Mouse (Mus musculus) brain, embryonic 14.5 days (tissue): ENCODE data around the gene Igf2r. TPM values are rescaled to one million over a fixed set of nuclear protein-coding genes. Genes with fewer than 3 reads are reported as not detected.

Source experiments
- DNase-seq: peaks from one replicate; pipeline ENCODE4 v3.0.0-alpha.2; 2011; ENCODE audit warnings: low read depth
- CTCF ChIP-seq: fragments of 200-500 bp; IDR thresholded peaks from 2 replicates; pipeline ENCODE4 v1.5.1; 2012; ENCODE audit warnings: inconsistent platforms, mild to moderate bottlenecking, moderate library complexity, borderline replicate concordance; ENCODE audit not compliant: insufficient read depth, insufficient read length; ENCODE audit errors: extremely low read depth
- POLR2A ChIP-seq: fragments of 200-500 bp; IDR thresholded peaks from 2 replicates; pipeline ENCODE4 v1.6.1; 2012; ENCODE audit warnings: mild to moderate bottlenecking, inconsistent platforms, borderline replicate concordance; ENCODE audit not compliant: poor library complexity, insufficient read depth, insufficient read length, severe bottlenecking; ENCODE audit errors: extremely low read depth
- polyA plus RNA-seq: library from polyadenylated mRNA; depleted of rRNA; stranded (reverse); fragments of >200 nt; gene quantifications from 2 replicates; pipeline ENCODE4 v1.2.3, GENCODE M21; 2012

Gene Igf2r
- polyA plus RNA-seq, 1 experiment, result 24.5 TPM

DNA sequence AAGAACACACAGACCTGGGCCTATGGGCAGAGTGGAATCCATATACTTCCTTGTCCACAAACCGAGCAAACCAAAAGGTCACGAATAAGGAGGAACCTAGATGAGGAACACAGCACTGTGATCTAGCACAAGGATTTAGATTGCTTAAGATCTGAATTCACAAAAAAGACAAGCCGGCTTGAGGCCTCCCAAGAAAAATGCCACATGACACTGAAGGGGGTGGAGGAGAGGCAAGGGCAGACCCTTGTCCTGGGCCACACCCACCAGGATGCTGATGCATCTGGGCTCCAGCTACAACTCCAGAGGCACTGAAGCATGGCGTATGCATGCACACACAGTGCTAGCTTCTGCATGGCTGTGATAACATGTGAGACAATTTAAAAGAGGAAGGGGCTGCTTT, 14.3 kb downstream of the Igf2r start:
- no peak for TF ChIP-seq POLR2A
- TF ChIP-seq CTCF, result no peak
- no peak for DNase-seq

DNA sequence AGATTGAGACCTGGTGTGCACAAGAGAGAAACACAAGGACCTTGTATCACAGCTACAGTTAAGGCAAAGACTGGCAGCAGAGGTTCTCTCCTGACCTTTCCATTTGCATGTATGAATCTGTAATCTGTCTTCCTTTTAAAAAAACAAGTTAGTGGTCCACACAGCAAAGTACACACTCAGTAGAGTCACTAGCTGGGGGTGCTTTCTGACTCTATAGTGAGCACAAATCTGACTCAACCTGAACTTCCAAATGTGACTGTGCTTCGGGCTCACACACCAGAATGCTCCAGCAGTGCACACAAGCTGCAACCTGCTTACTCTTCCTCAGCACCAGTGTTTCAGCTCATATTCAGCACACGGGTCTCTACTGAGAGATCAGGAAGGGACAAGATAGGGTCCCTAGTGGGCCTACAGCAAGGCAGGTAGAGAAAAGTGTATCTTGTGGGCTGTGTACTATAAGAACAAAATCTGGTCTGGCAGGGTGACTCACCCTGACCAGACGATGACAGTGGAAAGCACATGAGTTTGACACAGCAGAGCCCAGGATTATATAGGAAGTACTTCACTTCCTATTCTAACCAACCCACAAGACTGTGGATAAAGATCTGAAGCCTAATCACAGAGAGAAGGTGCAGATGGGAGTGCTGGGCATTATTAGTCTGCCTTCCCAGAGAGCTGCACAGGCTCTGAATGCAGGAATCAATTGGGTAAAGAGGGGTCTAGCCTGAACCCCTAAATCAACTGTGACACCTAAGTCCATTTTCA, 15.0 kb downstream of the Igf2r start:
- DNase-seq, result no peak
- no peak for TF ChIP-seq CTCF
- no peak for TF ChIP-seq POLR2A

DNA sequence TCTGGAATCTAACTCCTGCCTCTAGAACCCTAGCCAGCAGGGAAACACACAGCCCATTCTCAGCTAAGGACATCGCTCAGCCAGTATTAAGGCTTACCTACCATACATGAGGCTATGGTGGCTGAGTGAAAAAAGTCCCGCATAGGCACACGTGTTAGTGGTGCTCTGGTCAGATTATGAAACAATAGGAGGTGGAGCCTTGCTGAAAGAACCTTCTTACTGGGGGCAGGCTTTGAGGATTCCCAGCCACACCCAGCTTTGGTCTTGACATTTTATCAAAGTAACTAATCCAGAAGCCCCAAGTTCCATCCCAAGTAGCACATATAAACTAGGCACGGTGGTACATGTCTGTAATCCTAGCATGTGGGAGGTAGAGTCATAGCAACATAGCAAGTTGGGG, 16.4 kb downstream of the Igf2r start:
- DNase-seq, result no peak
- TF ChIP-seq POLR2A (no peak), CTCF (no peak)

DNA sequence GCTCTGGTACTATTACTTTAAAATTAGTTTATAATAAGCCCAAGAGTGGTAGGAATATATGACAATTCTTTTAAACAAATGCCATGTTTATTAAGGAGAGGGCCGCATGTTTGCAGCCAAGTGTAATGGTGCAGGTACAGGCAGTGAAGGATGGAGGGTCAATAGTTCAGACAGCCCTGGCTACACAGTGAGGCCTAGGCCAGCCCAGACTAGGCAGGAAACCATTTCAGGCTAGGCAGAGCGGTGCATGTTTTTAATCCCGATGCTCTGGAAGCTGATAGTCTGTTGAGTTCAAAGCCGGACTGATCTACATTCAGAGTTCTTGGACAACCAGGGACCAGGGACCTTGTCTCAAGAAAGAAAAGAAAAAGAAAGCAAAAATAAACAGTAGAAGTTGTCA, 17.8 kb downstream of the Igf2r start:
- no peak for TF ChIP-seq CTCF
- TF ChIP-seq POLR2A, result no peak
- DNase-seq, result no peak

DNA sequence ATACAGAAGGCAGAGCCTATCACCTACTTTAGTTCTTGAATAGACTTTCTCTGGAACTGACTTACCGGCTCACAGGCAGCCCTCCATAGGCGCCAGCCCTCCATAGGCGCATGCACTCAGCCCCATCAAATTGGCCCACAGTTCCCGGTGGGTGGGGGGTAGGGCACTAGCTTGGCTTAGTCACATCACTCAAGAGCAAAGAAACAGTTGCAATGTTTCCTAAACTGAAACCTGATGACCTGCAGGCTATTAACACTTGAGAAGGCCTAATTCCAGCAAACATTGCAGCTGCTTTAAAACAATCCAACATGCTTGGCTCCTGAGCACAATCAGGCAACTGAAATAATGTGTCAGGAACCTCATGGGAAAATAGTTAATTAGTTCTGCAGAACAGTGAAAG, 18.2 kb downstream of the Igf2r start:
- TF ChIP-seq POLR2A (no peak), CTCF (no peak)
- peak; percentile 42 for DNase-seq

DNA sequence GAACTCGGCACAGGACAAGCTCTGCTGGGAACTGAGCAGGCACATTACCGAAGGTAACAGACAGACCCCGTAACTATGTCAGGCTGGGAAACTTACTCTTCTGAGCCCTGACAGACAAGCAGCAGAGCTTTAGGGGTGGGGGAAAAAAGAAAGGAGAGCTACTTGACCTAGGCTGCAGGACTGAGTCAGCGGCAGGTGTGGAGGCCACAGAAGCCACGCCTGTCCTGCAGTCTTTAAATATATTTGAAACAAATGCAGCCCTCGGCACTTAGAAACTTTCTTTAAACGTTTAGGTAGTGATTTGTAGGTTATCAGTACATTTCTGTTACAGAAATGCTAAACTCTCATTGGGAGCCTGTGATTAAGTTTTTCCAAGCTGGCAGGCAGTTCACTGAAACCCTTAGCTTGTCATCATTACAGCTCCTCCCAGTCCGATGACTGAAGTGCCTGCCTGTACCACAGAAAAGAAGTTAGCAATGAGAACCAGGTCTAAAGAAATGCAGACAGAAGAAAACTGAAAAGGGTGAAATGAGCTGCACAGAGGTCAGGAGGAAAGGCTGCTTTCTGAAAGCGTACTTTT, 18.8 kb downstream of the Igf2r start:
- DNase-seq, result no peak
- TF ChIP-seq POLR2A, result no peak
- no peak for TF ChIP-seq CTCF

DNA sequence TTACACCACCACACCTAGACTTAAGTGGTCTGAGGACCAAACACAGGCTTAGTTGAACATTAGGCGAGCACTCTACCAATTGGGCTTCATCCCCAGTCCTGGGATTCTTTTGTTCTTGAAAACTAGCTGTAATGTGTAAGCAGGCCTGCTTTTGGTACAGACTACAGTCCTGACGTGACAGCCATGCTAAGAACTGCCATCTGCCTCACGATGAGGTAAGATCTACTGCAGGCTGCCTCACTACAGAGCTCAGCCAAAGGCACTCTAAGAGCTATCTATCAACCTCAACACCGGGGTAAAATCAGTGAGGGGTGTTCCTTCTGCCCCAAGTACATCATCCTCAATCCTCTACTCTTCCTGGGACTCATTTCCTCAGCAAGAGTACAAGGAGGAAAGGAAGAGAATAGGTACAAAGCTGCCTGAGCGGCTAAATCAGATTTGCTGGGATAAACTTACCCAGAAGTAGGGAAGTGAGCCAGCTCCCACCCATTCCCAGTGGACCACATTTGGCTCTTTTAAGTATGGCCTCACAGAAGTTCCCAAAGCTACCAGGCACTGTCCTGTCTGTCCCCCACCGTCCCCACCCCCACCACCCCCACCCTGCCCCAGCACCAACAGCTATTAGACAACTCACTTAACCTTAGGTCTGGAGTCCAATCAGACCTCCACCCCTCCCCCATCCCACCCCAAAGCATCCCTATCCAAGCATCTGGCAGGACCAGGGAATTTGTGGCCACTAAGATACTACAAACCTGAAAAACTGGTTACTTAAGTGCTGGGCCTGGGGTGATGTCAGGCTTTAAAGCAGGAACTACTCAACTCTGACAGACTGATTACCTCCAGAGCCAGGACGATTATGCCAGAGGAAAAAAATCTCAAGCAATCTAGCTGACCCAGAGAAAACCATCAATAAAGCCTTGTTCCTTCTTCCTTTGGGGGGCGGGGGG, 19.8 kb downstream of the Igf2r start:
- peak; percentile 82 for DNase-seq
- no peak for TF ChIP-seq CTCF
- no peak for TF ChIP-seq POLR2A

DNA sequence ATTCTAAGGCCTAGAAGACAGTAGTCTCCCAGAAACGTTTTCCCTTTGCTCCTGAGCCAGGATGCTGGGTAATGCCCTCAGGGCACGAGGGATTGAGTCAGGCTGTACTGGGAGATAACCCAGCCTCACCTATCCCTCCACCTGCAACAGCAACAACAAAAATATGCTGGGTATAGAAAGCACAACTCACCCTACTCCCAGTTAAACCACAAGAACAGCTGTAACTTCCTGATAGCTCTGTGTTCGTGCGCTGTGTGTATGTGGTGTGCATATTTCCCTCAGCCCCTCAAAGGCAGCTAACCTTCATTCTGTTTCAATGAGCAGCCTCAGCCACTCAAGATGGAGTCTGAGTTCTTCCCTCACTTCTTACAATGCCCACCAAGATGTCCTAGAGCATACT, 23.7 kb downstream of the Igf2r start:
- TF ChIP-seq CTCF (no peak), POLR2A (no peak)
- DNase-seq, result no peak

DNA sequence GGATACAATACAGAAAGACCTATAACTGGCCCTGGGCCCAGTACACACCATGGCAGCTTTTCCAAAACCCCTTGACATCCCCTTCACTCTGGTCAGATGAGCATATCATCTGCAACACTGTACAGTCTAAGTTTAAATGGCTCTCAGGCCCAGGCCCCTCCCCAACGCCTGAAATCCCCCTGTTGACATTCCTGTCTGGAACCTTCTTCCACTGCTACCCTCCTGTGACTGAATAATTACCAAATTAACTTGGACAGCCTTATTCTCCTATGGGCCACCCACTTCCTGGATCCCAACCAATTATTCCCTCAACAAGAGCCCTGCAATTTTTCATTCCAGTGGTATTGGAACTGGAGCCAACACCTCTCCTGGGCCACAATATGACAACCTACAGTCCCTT, 25.4 kb downstream of the Igf2r start:
- no peak for DNase-seq
- no peak for TF ChIP-seq POLR2A
- no peak for TF ChIP-seq CTCF

DNA sequence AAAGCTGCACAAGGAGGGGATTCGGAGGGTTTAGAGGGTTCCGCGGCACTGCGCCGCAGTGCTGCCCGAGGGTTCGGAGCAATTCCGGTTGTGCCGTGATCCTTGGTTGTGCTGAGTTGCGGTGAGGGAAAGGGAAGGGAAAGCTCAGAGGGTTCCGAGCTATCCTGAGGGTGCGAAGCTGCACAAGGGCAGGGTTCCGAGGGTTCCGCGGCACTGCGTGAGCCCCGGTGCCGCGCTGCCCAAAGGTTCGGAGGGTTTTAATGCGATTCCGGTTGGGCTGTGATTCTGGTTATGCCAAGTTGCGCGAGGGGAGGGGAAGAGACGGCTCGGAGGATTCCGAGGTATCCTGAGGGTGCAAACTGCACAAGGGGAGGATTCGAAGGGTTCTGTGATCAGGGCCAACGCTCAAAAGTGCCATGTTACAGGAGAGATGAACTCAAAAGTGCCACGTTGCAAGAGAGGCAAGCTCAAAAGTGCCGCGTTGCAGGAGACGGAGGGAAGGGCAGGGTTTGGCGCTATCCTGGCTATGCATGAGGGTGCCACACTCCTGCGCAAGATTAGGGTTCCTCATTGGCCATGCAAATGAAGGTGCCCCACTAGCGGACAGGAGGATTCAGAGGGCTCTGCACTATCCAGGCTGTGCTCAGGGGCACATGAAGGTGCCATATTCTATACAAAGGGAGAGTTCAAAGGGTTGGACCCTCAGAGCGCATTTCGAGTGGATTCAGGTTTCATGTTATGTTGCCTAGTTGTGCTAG, 27.1 kb downstream of the Igf2r start:
- TF ChIP-seq POLR2A (no peak), CTCF (no peak)
- peak; percentile 27 for DNase-seq

DNA sequence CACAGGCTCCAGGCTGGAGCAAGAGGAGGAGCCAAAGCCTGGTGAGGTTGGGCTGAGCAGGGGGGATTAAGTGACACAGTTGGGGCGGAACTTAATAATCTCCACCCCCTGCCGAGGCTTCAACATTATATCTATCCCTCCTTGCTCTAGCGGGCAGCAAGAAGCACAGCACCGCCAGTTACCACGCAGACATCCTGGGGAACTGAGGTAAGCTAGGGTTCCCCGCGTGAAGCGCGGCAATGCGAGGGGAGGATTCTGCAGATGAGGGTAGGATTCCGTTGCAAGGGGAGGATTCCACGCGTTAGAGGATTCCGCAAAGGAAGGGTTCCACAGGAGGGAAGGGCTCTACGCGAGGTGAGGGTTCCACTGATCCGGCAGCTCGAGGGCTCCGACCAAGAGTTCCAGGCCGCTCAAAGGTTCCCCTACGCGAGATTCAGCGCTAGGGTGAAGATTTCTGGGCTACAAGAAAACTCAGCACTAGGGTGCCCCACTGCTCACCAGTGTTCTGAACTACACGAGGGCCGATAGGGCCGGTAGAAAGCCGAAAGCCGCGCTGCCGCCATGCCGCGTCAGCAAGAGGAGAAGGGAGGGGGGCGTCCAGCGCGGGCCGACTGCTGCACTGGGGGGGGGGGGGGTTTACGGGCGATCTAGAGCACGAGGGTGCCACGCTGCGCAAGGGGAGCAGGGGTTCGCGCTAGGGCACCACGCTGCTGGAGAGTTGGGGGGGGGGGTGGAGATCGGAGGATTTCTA, 28.1 kb downstream of the Igf2r start:
- TF ChIP-seq POLR2A (no peak), CTCF (peak; percentile 9; the same call in 1 of the 2 replicates)
- DNase-seq, result peak; percentile 84

DNA sequence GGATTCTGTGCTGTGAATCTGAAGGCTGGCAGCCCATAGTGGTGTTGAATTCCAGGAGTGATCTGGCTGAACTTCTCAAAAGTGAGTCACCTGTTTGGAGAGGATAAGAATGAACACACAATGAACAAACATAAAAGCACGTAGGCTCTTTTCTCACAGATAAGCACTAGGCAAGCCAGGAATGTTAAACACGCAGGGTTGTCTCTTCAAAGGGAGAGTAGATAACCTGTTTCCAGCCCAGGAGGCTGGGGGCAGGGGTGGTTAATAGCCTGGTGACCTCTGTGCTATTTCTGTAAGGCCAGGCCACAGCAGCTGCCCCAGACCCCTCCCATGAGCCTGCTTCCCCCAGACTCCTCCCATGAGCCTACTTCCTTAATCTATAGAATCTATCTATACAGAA, 29.1 kb downstream of the Igf2r start:
- no peak for DNase-seq
- TF ChIP-seq POLR2A (no peak), CTCF (no peak)
